ENCODE assay signal across 36 mouse cellular contexts in genomic region chr17:56982013-56982412, GRCm38 (mm10). TPM values are rescaled to one million over a fixed set of nuclear protein-coding genes. Genes with fewer than 3 reads are reported as not detected.
A peak's percentile ranks its signal among the peaks of the same experiment; 100 is the strongest.
DNase-seq lines count a peak whose midpoint lies in the region; ATAC-seq lines count a peak whose summit lies in the region.
"Had no signal": no experiment of that assay in that cellular context is flagged by ENCODE, and none has a peak within 500 bp of the region (broad histone marks: within the 10 kb centered on the region; RNA-seq: fewer than 3 reads in every experiment).

Gene Acer1 (minus strand): TSS chr17:56982126.

- no peaks in the 10 kb centered on the region for H3K27me3 ChIP-seq in heart, embryonic 15.5 days
- H3K27me3 ChIP-seq in kidney, embryonic 16.5 days (ENCODE audit: insufficient read depth, low read length) = no peaks in the 10 kb centered on the region
- H3K27me3 ChIP-seq: CH12.LX; embryonic facial prominence, embryonic 12.5 days; forebrain, embryonic 13.5 days; limb, embryonic 12.5 days; midbrain, embryonic 13.5 days had no signal

- H3K4me2 ChIP-seq in heart, embryonic 15.5 days = no peak within 1 kb of the TSS
- no peak within 1 kb of the TSS for H3K4me2 ChIP-seq in kidney, embryonic 16.5 days (replicated peaks; ENCODE audit: low read depth, low read length)
- H3K4me2 ChIP-seq: embryonic facial prominence, embryonic 12.5 days; forebrain, embryonic 13.5 days; hindbrain, embryonic 14.5 days; limb, embryonic 12.5 days; liver, embryonic 11.5 days; midbrain, embryonic 13.5 days had no signal

- H3K4me3 ChIP-seq in heart, embryonic 15.5 days = no peak within 1 kb of the TSS
- no peak within 1 kb of the TSS for H3K4me3 ChIP-seq in kidney, embryonic 16.5 days (ENCODE audit: low read length)
- H3K4me3 ChIP-seq: embryonic facial prominence, embryonic 12.5 days; forebrain, embryonic 13.5 days; limb, embryonic 12.5 days; megakaryocyte, embryonic 14.5 days; midbrain, embryonic 13.5 days had no signal

- H3K9me3 ChIP-seq in heart, embryonic 15.5 days (replicated peaks) = no peaks in the 10 kb centered on the region
- H3K9me3 ChIP-seq in kidney, embryonic 16.5 days (ENCODE audit: low read length) = no peaks in the 10 kb centered on the region
- H3K9me3 ChIP-seq: embryonic facial prominence, embryonic 12.5 days; forebrain, embryonic 13.5 days; limb, embryonic 12.5 days; megakaryocyte, embryonic 14.5 days; midbrain, embryonic 13.5 days had no signal

- no peak within 1 kb of the TSS for H3K9ac ChIP-seq in heart, embryonic 15.5 days
- H3K9ac ChIP-seq in kidney, embryonic 16.5 days (replicated peaks; ENCODE audit: low read length) = no peak within 1 kb of the TSS
- H3K9ac ChIP-seq: embryonic facial prominence, embryonic 12.5 days; forebrain, embryonic 13.5 days; hindbrain, embryonic 14.5 days; limb, embryonic 12.5 days; liver, postnatal 0 days; midbrain, embryonic 13.5 days had no signal

- 59% methylated on average over 5 of the region's 5 CpGs for WGBS in heart, embryonic 15.5 days
- 85% methylated on average over 5 of the region's 5 CpGs for WGBS in kidney, embryonic 16.5 days

- H3K27ac ChIP-seq in heart, embryonic 15.5 days = no peak within 1 kb of the TSS
- H3K27ac ChIP-seq in kidney, embryonic 16.5 days (ENCODE audit: low read length) = no peak within 1 kb of the TSS
- H3K27ac ChIP-seq: embryonic facial prominence, embryonic 12.5 days; forebrain, embryonic 13.5 days; hindbrain, embryonic 14.5 days; kidney, postnatal 0 days; limb, embryonic 12.5 days; midbrain, embryonic 13.5 days had no signal

- H3K4me1 ChIP-seq in heart, embryonic 15.5 days (replicated peaks) = no peaks in the 10 kb centered on the region
- no peaks in the 10 kb centered on the region for H3K4me1 ChIP-seq in kidney, embryonic 16.5 days (ENCODE audit: insufficient read depth, low read length)
- H3K4me1 ChIP-seq: embryonic facial prominence, embryonic 12.5 days; forebrain, embryonic 13.5 days; midbrain, embryonic 13.5 days had no signal

- intact Hi-C loops in heart, postnatal 10 days (cut with DNase I) = no loop called here
- intact Hi-C loops in left cerebral cortex, postnatal 14 days (cut with DNase I) = no loop called here

- H3K36me3 ChIP-seq in heart, embryonic 15.5 days = no peaks in the 10 kb centered on the region
- no peaks in the 10 kb centered on the region for H3K36me3 ChIP-seq in kidney, embryonic 16.5 days (ENCODE audit: insufficient read depth, low read length)
- H3K36me3 ChIP-seq: embryonic facial prominence, embryonic 12.5 days; limb, embryonic 12.5 days; midbrain, embryonic 13.5 days had no signal

- 0 out of 2 replicates have a peak, but pooled peaks have one; percentile 14 for ATAC-seq in heart, embryonic 15.5 days (replicated peaks; ENCODE audit: insufficient number of reproducible peaks, insufficient read depth, low FRiP score, low read depth)
- ATAC-seq in megakaryocyte progenitor cell, adult 5-6 weeks (replicated peaks; ENCODE audit: poor library complexity) = 0 out of 2 replicates have a peak, but pooled peaks have one; percentile 17
- ATAC-seq in kidney, embryonic 16.5 days (ENCODE audit: low FRiP score, low TSS enrichment) = no peak
- ATAC-seq: forebrain, embryonic 13.5 days; liver, postnatal 0 days; midbrain, embryonic 13.5 days had no signal

- peak; percentile 2 for DNase-seq in adrenal gland, postnatal 14 days
- no peak for DNase-seq in adrenal gland, postnatal 4 days (ENCODE audit: low spot score in 2 of 2)
- no peak for DNase-seq in heart, postnatal 10 days
- no peak for DNase-seq in layer of hippocampus, adult 18-20 months (ENCODE audit: low spot score in 2 of 2)
- DNase-seq in left cerebral cortex, postnatal 14 days (ENCODE audit: low spot score in 2 of 2) = no peak
- DNase-seq: adrenal gland, adult 8-10 months; cerebellum, adult 11 months; cerebellum, adult 9-10 months; cerebellum, postnatal 36 days; gastrocnemius, postnatal 36 days; kidney, adult 2 months; kidney, postnatal 4 days; layer of hippocampus, adult 9-11 months; liver, postnatal 0 days; lung, postnatal 36 days; thymus, adult 2 months; thymus, postnatal 36 days had no signal

RNA-seq across cellular contexts. Expression of gene Acer1, which starts in this region (rescaled TPM):
- total RNA-seq in adrenal gland, postnatal 14 days (2021) = not detected in 2 replicates
- total RNA-seq in adrenal gland, postnatal 4 days (2021) = under 1 TPM; 0.17 to 0.28 TPM
- polyA plus RNA-seq in heart, embryonic 15.5 days (2015; fragmentation: Nextera tagmentation; extraction: Ambion mirVana) = 0.08 TPM in 1 of 2 replicates, not detected in the other
- not detected for total RNA-seq in heart, postnatal 10 days (2021)
- not detected in 2 replicates for total RNA-seq in megakaryocyte progenitor cell, adult 5-6 weeks (2015)
- total RNA-seq in megakaryocyte progenitor cell, adult 5-6 weeks (2017) = not detected in 2 replicates
- not detected for total RNA-seq in layer of hippocampus, adult 18-20 months (2021)
- total RNA-seq in left cerebral cortex, postnatal 14 days (2021) = not detected
- not detected in 2 replicates for polyA plus RNA-seq in kidney, embryonic 16.5 days (2015; fragmentation: Nextera tagmentation; extraction: Ambion mirVana)
- total RNA-seq: CH12.LX; gastrocnemius, adult 18-20 months; gastrocnemius, postnatal 36 days; heart, adult 8-10 months; hematopoietic stem cell, adult 5-6 weeks; left cerebral cortex, postnatal 10 days had no signal
- polyA plus RNA-seq: C2C12; embryonic facial prominence, embryonic 12.5 days; forebrain, embryonic 13.5 days; hindbrain, embryonic 14.5 days; kidney, adult 2 months; kidney, postnatal 0 days; limb, embryonic 12.5 days; liver, embryonic 11.5 days; liver, postnatal 0 days; lung, embryonic 16.5 days; midbrain, embryonic 13.5 days; neural tube, embryonic 14.5 days had no signal

Comparison
In these comparisons a context has a peak if more than half of its experiments do, and no peak if none do; other contexts are left out.
1. Peak in DNase-seq in adrenal gland, postnatal 14 days; RNA of the gene not detected or under 1 TPM.
2. Peak in ATAC-seq in heart, embryonic 15.5 days; RNA of the gene not detected or under 1 TPM.
3. Peak in ATAC-seq in megakaryocyte progenitor cell, adult 5-6 weeks; RNA of the gene not detected or under 1 TPM.